Mouse (Mus musculus): ENCODE measurements at regions not wholly inside any gene's neighbourhood (a gene's known extent, or its start where the extent isn't known, plus 50 kb on each side); places are given as distances from the start of the nearest gene placed in this dataset.
A peak's percentile ranks its signal among the peaks of the same experiment; 100 is the strongest.

DNA sequence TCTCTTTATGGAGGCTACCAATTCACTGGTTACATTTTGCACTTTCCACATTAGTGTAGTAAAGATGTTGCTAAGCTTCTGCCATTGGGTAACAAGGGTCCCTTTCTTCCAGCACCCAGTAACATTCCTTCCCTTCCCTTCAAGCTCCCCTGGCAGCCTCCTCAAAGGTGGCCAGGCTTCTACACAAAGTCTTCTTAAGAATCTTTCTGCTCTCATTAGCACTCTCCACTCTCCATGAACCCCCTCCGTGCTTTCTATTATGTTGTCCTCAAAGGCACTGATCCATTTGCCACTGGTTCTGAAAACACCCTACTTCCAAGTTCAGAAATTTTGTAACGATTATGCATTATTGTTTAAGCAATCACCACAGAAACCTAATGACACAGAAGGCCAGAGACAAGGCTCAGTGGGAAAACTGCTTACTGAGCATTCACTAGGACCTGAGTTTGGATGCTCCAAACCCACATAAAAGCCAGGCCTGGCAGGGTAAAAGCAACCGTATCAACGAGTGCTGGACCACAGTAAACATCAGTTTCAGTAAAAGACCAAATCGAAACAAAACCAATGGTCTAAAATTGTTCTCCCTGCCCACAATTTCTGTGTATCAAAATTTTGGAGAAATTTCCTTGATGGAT is 522.6 kb downstream of the Gja1 start:
- no peak for DNase-seq

- DNase-seq: no peak
Observed at GRCm38 (mm10) chr10:56900914-56901313, 523.8 kb downstream of the Gja1 start.

GRCm38 (mm10) chr10:56912711-56913110 is 535.6 kb downstream of the Gja1 start:
- DNase-seq: no peak

GRCm38 (mm10) chr10:56914103-56914502 is 537.0 kb downstream of the Gja1 start:
- no peak for DNase-seq

- DNase-seq: no peak
Observed at GRCm38 (mm10) chr10:56918412-56918811, 541.3 kb downstream of the Gja1 start.

GRCm38 (mm10) chr10:56920711-56921672 is 543.9 kb downstream of the Gja1 start:
- DNase-seq: peak; percentile 30

GRCm38 (mm10) chr10:56935174-56935573 is 551.0 kb upstream of the Hsf2 start:
- no peak for DNase-seq

GRCm38 (mm10) chr10:56941972-56942371 is 544.2 kb upstream of the Hsf2 start:
- DNase-seq: no peak

GRCm38 (mm10) chr10:56944434-56945145 is 541.6 kb upstream of the Hsf2 start:
- DNase-seq: no peak

DNA sequence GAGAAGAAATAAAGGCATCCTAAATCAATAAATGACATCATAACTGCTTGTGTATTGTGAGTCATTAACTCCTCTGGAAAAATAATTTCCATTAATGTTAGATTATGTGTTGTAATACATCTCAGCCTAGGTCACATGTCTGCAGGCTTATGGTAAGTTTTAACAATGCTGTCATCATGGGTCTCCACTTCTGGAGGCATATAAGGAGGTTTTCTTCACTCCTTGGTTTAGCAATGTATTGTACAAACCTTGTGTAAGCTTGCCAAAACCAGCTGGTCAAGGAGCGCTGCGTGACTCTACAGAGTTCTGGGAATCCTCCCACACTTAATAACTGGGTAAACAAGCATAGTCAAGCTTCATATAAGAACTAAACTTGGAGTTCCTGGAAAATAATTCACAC is 529.5 kb upstream of the Hsf2 start:
- DNase-seq: no peak

GRCm38 (mm10) chr10:56962096-56962807 is 523.9 kb upstream of the Hsf2 start:
- no peak for DNase-seq

DNA sequence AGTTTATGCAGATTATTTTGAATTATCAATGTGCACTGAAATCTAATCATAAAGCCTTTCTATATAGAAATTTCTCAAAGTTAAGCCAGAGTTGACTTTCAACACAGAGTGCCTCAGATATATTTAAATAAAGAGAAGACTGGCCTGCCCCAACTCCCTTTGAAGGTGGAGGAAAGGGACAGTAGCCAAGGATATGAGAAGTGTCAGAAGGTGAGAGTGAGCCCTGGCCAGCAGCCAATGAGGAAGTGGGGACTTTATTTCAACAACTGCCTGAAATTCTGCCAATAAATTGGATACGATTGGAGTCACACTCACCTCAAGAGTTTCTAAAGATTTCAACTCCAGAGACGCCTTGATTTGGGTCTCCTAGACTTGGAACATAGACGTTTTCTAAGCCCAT is 523.0 kb upstream of the Hsf2 start:
- peak; percentile 6 for DNase-seq

DNA sequence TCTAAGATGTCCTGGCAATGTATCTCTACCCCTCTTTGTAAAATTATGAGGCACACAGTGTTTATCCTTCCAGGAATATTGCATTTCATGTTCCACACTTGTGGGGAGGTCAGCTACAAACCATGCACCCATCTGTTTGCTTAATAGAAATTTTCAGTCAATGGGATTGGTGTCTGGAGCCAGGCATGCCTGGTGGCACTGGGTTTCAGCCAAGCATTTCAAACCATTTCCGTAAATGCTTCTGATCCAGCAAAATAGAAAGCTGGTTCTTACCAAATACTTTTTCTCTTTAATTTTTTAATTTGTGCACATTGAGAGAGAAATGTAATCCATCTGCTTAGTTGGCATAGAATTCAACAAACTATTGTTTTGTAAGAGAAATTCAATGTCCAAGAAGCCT is 517.3 kb upstream of the Hsf2 start:
- no peak for DNase-seq

DNA sequence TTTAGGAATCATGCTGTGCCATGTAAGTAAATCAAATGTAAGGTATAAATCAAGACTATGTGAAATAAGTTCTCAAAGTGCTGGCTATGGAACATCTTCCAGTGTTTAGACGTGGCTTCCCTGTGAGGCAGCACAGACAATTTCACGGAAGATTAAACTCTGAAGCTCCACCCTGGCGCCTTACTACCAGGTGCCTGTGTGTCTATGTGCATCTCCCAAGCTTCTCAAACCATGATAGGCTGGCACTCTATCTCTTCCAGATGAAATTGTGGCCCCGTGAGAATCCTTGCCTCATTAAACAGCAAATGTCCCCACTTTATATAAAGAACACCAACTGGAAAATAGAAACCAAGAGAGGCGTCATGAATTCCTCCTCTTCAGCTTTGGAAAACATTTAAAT is 511.4 kb upstream of the Hsf2 start:
- no peak for DNase-seq

DNA sequence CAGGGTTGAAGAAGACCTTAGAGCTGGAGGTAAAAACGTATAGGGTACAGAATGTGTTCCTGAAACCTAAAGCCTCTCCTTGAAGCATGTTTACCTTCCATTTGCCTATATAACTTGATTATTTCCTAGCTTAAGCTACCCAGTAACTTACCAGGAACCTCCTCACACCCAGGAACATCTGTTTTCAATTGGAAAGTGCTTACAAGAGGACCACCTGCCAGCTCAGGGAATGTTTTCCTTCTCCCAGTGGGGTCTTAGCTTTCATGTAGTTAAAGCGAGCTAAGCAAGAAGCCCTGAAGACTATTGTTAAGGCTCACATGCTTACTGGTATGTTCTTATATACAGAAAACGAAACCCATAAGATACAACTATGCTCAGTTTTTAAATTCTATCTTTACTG is 506.6 kb upstream of the Hsf2 start:
- no peak for DNase-seq

GRCm38 (mm10) chr10:56980821-56981220 is 505.4 kb upstream of the Hsf2 start:
- DNase-seq: no peak

DNA sequence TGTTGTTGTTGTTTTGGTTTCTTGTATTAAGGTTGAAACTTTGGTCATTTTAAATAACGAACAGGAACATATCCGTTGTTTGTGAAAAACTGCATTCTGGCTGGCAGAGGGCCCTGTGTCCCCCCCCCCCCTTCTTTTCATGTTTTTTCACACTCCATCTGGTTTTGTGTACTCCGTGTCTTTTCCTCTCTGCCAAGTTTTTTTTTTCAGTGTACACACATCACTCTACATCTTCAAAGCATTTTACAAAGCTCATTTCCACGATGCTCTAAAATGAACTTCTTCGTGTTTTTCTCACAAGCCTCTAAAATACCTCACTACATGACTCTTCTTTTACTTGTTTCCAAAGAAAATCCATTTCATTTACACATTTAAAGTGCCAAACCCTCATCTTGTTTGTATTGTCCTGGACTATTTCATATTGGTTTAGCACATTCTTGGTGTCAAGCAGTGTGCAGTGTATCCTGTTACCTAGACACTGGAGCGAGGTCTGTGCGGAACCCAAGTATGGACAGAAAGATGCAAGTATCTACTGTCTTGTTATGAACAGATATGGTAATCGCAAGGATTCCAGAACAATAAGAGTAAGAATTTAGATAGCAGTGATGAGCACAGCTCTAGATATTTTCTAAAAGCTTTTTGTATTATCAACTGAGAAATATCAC is 503.5 kb upstream of the Hsf2 start:
- no peak for DNase-seq

- DNase-seq: no peak
Observed at GRCm38 (mm10) chr10:56994969-56995368, 491.2 kb upstream of the Hsf2 start.

GRCm38 (mm10) chr10:57000892-57001722 is 485.1 kb upstream of the Hsf2 start:
- DNase-seq: peak; percentile 7

DNA sequence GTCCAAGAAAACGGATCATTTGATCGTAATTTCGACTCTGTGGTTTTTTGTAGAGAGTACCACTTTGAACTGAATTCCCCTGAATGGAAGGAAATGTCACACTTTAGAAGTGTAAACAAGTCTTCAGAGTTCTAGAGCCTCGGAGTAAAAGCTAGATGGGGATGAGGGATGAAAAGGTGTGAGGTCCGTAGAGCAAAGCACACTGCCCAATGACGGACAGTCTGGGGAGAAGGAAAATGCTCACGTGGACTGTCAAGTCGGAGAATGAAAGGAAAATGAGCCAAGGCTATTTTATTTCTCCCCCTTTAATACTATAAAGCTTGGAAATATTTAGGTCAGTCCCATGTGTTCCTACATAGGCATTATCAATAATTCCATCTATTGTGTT is 484.5 kb upstream of the Hsf2 start:
- DNase-seq: no peak

DNA sequence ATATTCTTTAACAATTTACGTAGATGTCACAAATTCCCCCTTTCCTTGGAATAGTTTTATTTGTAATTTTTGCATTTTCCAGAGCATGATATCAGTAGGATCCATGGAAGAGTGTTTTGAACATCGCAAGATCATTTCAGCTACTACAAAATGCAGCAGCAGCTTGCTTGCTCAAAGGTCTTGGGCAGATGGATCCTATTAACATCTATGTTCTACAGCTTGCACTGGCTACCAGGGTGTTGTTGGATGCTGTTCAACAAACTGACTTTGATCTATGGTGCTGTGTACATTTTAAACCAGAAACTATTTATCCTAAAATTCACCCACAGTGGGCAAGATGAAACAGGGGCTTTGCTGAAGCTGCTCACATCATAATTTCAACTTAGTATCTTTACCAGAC is 448.5 kb upstream of the Hsf2 start:
- no peak for DNase-seq

All from gastrocnemius, postnatal 10 days (tissue).